Mouse (Mus musculus) heart, adult 2 months (tissue): Measurements from ENCODE around the gene Gusb. TPM values are rescaled to one million over a fixed set of nuclear protein-coding genes. Genes with fewer than 3 reads are reported as not detected.

ENCODE experiments used
- DNase-seq, 2 experiments: peaks; one replicate each; pipeline ENCODE4 v3.0.0; 2021
- H3K27ac ChIP-seq: fragments of 200-600 bp; 2 replicates; pipeline ENCODE4 v1.8.1; 2022
- H3K27me3 ChIP-seq: fragments of 200-500 bp; 2 replicates; pipeline ENCODE4 v1.6.1; 2012; ENCODE audit warnings: mild to moderate bottlenecking, low read length, inconsistent platforms, mixed read lengths; ENCODE audit not compliant: control insufficient read depth, insufficient read depth
- H3K36me3 ChIP-seq: fragments of 200-500 bp; 2 replicates; pipeline ENCODE4 v1.6.1; 2012; ENCODE audit warnings: low read length, inconsistent platforms; ENCODE audit not compliant: control insufficient read depth, insufficient read depth
- H3K4me1 ChIP-seq: fragments of 200-500 bp; 2 replicates; pipeline ENCODE4 v1.6.1; 2011; ENCODE audit warnings: low read length; ENCODE audit not compliant: control insufficient read depth, insufficient read depth
- H3K4me3 ChIP-seq: fragments of 200-600 bp; 2 replicates; pipeline ENCODE4 v1.8.1; 2022
- H3K79me2 ChIP-seq: fragments of 200-500 bp; replicated peaks from 2 replicates; pipeline ENCODE4 v1.6.1; 2012; ENCODE audit warnings: mild to moderate bottlenecking, inconsistent platforms, low read length, moderate library complexity, mixed read lengths; ENCODE audit not compliant: control insufficient read depth, insufficient read depth
- H3K9ac ChIP-seq: fragments of 200-500 bp; 2 replicates; pipeline ENCODE4 v1.6.1; 2012; ENCODE audit warnings: low read depth, mild to moderate bottlenecking, control low read depth, inconsistent platforms, low read length, mixed read lengths
- CTCF ChIP-seq: fragments of 200-600 bp; IDR thresholded peaks from 2 replicates; pipeline ENCODE4 v1.8.1; 2022; ENCODE audit warnings: antibody characterized with exemption, mild to moderate bottlenecking, moderate library complexity
- EP300 ChIP-seq: fragments of 200-500 bp; IDR thresholded peaks from 2 replicates; pipeline ENCODE4 v1.6.1; 2011; ENCODE audit warnings: low read depth, low read length, control low read depth; ENCODE audit not compliant: insufficient read depth
- POLR2A ChIP-seq: fragments of 200-500 bp; IDR thresholded peaks from 2 replicates; pipeline ENCODE4 v1.6.1; 2011; ENCODE audit warnings: mild to moderate bottlenecking, low read depth, low read length, control low read depth; ENCODE audit not compliant: insufficient read depth
- WGBS: fragments of 180-500 bp; shearing (Covaris S2); methylation state at CpG from one replicate; pipeline ENCODE4 v1.1.7; 2018; 5-methylcytosine and 5-hydroxymethylcytosine counted together
- intact Hi-C: fragments of 180-260 bp; cut with DNase I; formaldehyde crosslinking; loops from one replicate; pipeline ENCODE4 v1.15.1; 2025
- polyA plus RNA-seq: library from polyadenylated mRNA; depleted of rRNA; stranded (reverse); fragments of >200 nt; gene quantifications from 2 replicates; pipeline ENCODE4 v1.2.3, GENCODE M21; 2012
- total RNA-seq, 2 experiments: library from RNA; stranded (reverse); gene quantifications; 2 replicates each; pipeline ENCODE4 v1.2.3; 2021

Gusb gene
- total and polyA plus RNA-seq, 3 experiments: 12.8 to 17.9 (median 13.0) TPM

GRCm38 (mm10) chr5:130008034-130008590 lies 5.3 kb upstream of the Gusb start:
- peaks cover 4% of the 10 kb centered on the region for H3K4me1 ChIP-seq
- H3K27ac ChIP-seq: no peak overlapping the region
- no peaks in the 10 kb centered on the region for H3K79me2 ChIP-seq
- TF ChIP-seq EP300 (no peak), POLR2A (no peak), CTCF (no peak)
- intact Hi-C loops: no loop called here
- no peaks in the 10 kb centered on the region for H3K27me3 ChIP-seq
- DNase-seq: no peak
- 81% methylated on average over 6 of the region's 6 CpGs for WGBS
- no peak overlapping the region for H3K9ac ChIP-seq
- H3K4me3 ChIP-seq: no peak overlapping the region
- H3K36me3 ChIP-seq: no peaks in the 10 kb centered on the region

GRCm38 (mm10) chr5:130007344-130007743 lies 4.5 kb upstream of the Gusb start:
- Histone ChIP-seq H3K79me2 (no peaks in the 10 kb centered on the region), H3K4me1 (peaks cover 5% of the 10 kb centered on the region), H3K27ac (no peak overlapping the region), H3K4me3 (no peak overlapping the region), H3K36me3 (no peaks in the 10 kb centered on the region), H3K27me3 (no peaks in the 10 kb centered on the region), H3K9ac (no peak overlapping the region)
- TF ChIP-seq EP300: no peak
- peak; percentile 82 for TF ChIP-seq CTCF
- intact Hi-C loops: loop anchor here (2.0 kb wide), 1 partner anchor 97 kb away; no protein-coding TSS in a partner anchor
- WGBS: 82% methylated on average over 1 of the region's 1 CpGs
- no peak for DNase-seq

GRCm38 (mm10) chr5:130003229-130003628 lies 380 bp upstream of the Gusb start:
- no peak for DNase-seq
- intact Hi-C loops: loop anchor here (2.0 kb wide), 1 partner anchor 36 kb away; no protein-coding TSS in a partner anchor
- Histone ChIP-seq H3K79me2 (no peaks in the 10 kb centered on the region), H3K27ac (peak overlapping the region; percentile 92), H3K4me1 (peaks cover 7% of the 10 kb centered on the region), H3K9ac (peak overlapping the region; percentile 43; the same call in 1 of the 2 replicates), H3K27me3 (no peaks in the 10 kb centered on the region), H3K36me3 (no peaks in the 10 kb centered on the region), H3K4me3 (peak overlapping the region; percentile 86)
- TF ChIP-seq POLR2A (no peak), EP300 (no peak)
- WGBS: 58% methylated on average over 7 of the region's 7 CpGs

- H3K9ac ChIP-seq: no peak overlapping the region
- no peak overlapping the region for H3K4me3 ChIP-seq
- WGBS: 69% methylated on average over 5 of the region's 5 CpGs
- no peaks in the 10 kb centered on the region for H3K79me2 ChIP-seq
- no peak for TF ChIP-seq EP300
- TF ChIP-seq POLR2A: no peak
- TF ChIP-seq CTCF: no peak
- H3K27ac ChIP-seq: no peak overlapping the region; the same call in 1 of the 2 replicates
- no peaks in the 10 kb centered on the region for H3K27me3 ChIP-seq
- intact Hi-C loops: no loop called here
- no peak for DNase-seq
- no peaks in the 10 kb centered on the region for H3K36me3 ChIP-seq
- peaks cover 7% of the 10 kb centered on the region for H3K4me1 ChIP-seq
Observed at GRCm38 (mm10) chr5:130001356-130001987, 1.4 kb downstream of the Gusb start.

GRCm38 (mm10) chr5:130000735-130001134 lies 2.1 kb downstream of the Gusb start:
- peak; percentile 30 to 58 for DNase-seq
- 74% methylated on average over 12 of the region's 12 CpGs for WGBS

GRCm38 (mm10) chr5:129999097-129999496 lies 3.8 kb downstream of the Gusb start:
- Histone ChIP-seq H3K4me3 (no peak overlapping the region), H3K36me3 (no peaks in the 10 kb centered on the region), H3K4me1 (peaks cover 7% of the 10 kb centered on the region), H3K9ac (no peak overlapping the region), H3K27ac (no peak overlapping the region), H3K27me3 (no peaks in the 10 kb centered on the region), H3K79me2 (no peaks in the 10 kb centered on the region)
- intact Hi-C loops: no loop called here
- 30% methylated on average over 4 of the region's 4 CpGs for WGBS
- DNase-seq: peak; percentile 49 to 65
- TF ChIP-seq POLR2A (no peak), CTCF (peak; percentile 87), EP300 (peak; percentile 58; the same call in 1 of the 2 replicates)

More at GRCm38 (mm10) chr5:130000735-130001134, 2.1 kb downstream of the Gusb start:
- Histone ChIP-seq H3K4me3 (no peak overlapping the region), H3K4me1 (peaks cover 7% of the 10 kb centered on the region), H3K79me2 (no peaks in the 10 kb centered on the region), H3K9ac (no peak overlapping the region), H3K36me3 (no peaks in the 10 kb centered on the region), H3K27me3 (no peaks in the 10 kb centered on the region), H3K27ac (no peak overlapping the region; the same call in 1 of the 2 replicates)
- intact Hi-C loops: no loop called here
- TF ChIP-seq EP300 (no peak), POLR2A (no peak), CTCF (no peak)
